Mouse (Mus musculus): ENCODE measurements at regions not wholly inside any gene's neighbourhood (a gene's known extent, or its start where the extent isn't known, plus 50 kb on each side); places are given as distances from the start of the nearest gene placed in this dataset.

DNA sequence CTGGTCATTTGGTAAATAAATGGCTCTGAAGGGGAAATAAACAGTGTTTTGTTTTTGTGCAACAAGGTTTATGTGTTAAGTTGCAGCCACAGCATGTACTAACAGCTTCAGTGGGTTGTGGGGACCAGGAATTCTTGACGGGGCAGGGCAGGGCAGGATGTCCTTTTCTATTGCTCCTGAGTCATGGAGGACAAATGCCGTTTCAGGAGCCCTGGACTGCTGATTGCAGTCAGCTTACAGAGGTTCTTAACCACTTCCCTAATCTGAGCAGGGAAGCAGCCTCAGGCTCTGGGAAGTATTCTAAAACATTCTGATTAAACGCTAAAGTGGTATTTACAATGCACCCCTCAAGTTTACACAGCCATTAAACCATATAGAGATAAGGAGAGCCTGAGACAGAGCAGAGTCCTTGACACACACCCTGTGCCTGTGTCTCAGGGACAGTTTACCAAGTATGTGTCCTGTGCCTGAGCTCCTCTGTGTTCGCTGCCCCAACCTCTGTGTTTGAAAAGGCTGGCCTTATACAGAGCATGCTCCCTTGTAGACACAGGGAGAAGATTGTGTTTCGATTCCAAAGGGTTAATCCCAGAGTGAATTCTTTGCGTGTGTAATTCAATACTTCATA is 1326.0 kb upstream of the Zeb2 start:
- peak; percentile 64 for DNase-seq
- no peaks in the 10 kb centered on the region for H3K36me3 ChIP-seq (ENCODE audit: control insufficient read depth, insufficient read depth, low read length)
- TF ChIP-seq POLR2A (IDR thresholded peaks at IDR 0.05; ENCODE audit: low read depth, low read length) = no peak
- TF ChIP-seq CTCF (conservative IDR thresholded peaks at IDR 0.05; ENCODE audit: insufficient read depth, insufficient read length, low read depth, low read length) = no peak
- H3K27ac ChIP-seq (ENCODE audit: insufficient read depth, low read depth, low read length) = peak overlapping the region; percentile 87
- H3K4me3 ChIP-seq (ENCODE audit: insufficient read depth, low read depth, low read length) = 0 out of 2 replicates have a peak overlapping the region, but pooled peaks have one; percentile 0
- no peaks in the 10 kb centered on the region for H3K27me3 ChIP-seq (replicated peaks; ENCODE audit: control insufficient read depth, insufficient read depth, low read length)
- WGBS = 26% methylated on average over 6 of the region's 6 CpGs
- H3K4me1 ChIP-seq (ENCODE audit: control insufficient read depth, insufficient read depth, low read length) = peaks cover 3% of the 10 kb centered on the region

- Histone ChIP-seq H3K27me3 (replicated peaks; ENCODE audit: control insufficient read depth, insufficient read depth, low read length) (no peaks in the 10 kb centered on the region), H3K4me1 (ENCODE audit: control insufficient read depth, insufficient read depth, low read length) (peaks cover 3% of the 10 kb centered on the region), H3K27ac (ENCODE audit: insufficient read depth, low read depth, low read length) (peak overlapping the region; percentile 94), H3K36me3 (ENCODE audit: control insufficient read depth, insufficient read depth, low read length) (no peaks in the 10 kb centered on the region), H3K4me3 (ENCODE audit: insufficient read depth, low read depth, low read length) (peak overlapping the region; percentile 22; the same call in 1 of the 2 replicates)
- TF ChIP-seq POLR2A (IDR thresholded peaks at IDR 0.05; ENCODE audit: low read depth, low read length) = no peak
- TF ChIP-seq CTCF (conservative IDR thresholded peaks at IDR 0.05; ENCODE audit: insufficient read depth, insufficient read length, low read depth, low read length) = no peak
- peak; percentile 33 for DNase-seq
- 51% methylated on average over 6 of the region's 6 CpGs for WGBS
These were observed 1325.4 kb upstream of the Zeb2 start for GRCm38 (mm10) chr2:46442576-46442975.

DNA sequence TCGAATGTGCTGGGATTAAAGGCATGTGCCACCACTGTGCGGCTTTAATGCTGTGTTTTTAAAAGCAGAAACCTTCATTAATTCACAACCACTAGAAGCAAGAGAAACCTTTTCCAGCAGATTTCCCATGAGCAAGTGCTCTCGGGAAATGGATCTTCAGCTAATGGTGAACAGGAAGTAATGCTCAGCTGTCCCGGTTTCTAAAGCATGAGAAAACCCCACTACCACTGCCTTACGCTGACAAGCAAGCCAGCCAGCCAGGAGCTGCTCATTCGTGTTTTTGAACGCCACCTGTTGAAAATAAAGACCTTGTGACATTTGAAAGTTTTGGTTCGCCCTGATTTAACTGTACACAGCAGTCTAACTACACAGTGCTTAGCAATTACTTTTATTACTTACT is 1324.7 kb upstream of the Zeb2 start:
- peak; percentile 14 for DNase-seq
- Histone ChIP-seq H3K36me3 (ENCODE audit: control insufficient read depth, insufficient read depth, low read length) (no peaks in the 10 kb centered on the region), H3K27ac (ENCODE audit: insufficient read depth, low read depth, low read length) (peak overlapping the region; percentile 54), H3K4me1 (ENCODE audit: control insufficient read depth, insufficient read depth, low read length) (peaks cover 3% of the 10 kb centered on the region), H3K4me3 (ENCODE audit: insufficient read depth, low read depth, low read length) (no peak overlapping the region), H3K27me3 (replicated peaks; ENCODE audit: control insufficient read depth, insufficient read depth, low read length) (no peaks in the 10 kb centered on the region)
- TF ChIP-seq POLR2A (IDR thresholded peaks at IDR 0.05; ENCODE audit: low read depth, low read length) = no peak
- no peak for TF ChIP-seq CTCF (conservative IDR thresholded peaks at IDR 0.05; ENCODE audit: insufficient read depth, insufficient read length, low read depth, low read length)
- WGBS = 76% methylated on average over 8 of the region's 8 CpGs

GRCm38 (mm10) chr2:46441348-46441747 is 1324.2 kb upstream of the Zeb2 start:
- TF ChIP-seq POLR2A (IDR thresholded peaks at IDR 0.05; ENCODE audit: low read depth, low read length) (no peak), CTCF (conservative IDR thresholded peaks at IDR 0.05; ENCODE audit: insufficient read depth, insufficient read length, low read depth, low read length) (no peak)
- WGBS = 79% methylated on average over 5 of the region's 5 CpGs
- Histone ChIP-seq H3K4me1 (ENCODE audit: control insufficient read depth, insufficient read depth, low read length) (peaks cover 3% of the 10 kb centered on the region), H3K27ac (ENCODE audit: insufficient read depth, low read depth, low read length) (no peak overlapping the region), H3K36me3 (ENCODE audit: control insufficient read depth, insufficient read depth, low read length) (no peaks in the 10 kb centered on the region), H3K4me3 (ENCODE audit: insufficient read depth, low read depth, low read length) (no peak overlapping the region), H3K27me3 (replicated peaks; ENCODE audit: control insufficient read depth, insufficient read depth, low read length) (no peaks in the 10 kb centered on the region)
- peak; percentile 12 for DNase-seq

GRCm38 (mm10) chr2:46440038-46440437 is 1322.8 kb upstream of the Zeb2 start:
- Histone ChIP-seq H3K27me3 (replicated peaks; ENCODE audit: control insufficient read depth, insufficient read depth, low read length) (no peaks in the 10 kb centered on the region), H3K4me1 (ENCODE audit: control insufficient read depth, insufficient read depth, low read length) (peaks cover 3% of the 10 kb centered on the region), H3K27ac (ENCODE audit: insufficient read depth, low read depth, low read length) (no peak overlapping the region), H3K4me3 (ENCODE audit: insufficient read depth, low read depth, low read length) (no peak overlapping the region), H3K36me3 (ENCODE audit: control insufficient read depth, insufficient read depth, low read length) (no peaks in the 10 kb centered on the region)
- DNase-seq = no peak
- 83% methylated on average over 2 of the region's 2 CpGs for WGBS
- TF ChIP-seq POLR2A (IDR thresholded peaks at IDR 0.05; ENCODE audit: low read depth, low read length) = no peak
- no peak for TF ChIP-seq CTCF (conservative IDR thresholded peaks at IDR 0.05; ENCODE audit: insufficient read depth, insufficient read length, low read depth, low read length)

GRCm38 (mm10) chr2:46418281-46418680 is 1301.1 kb upstream of the Zeb2 start:
- DNase-seq = no peak
- Histone ChIP-seq H3K27me3 (replicated peaks; ENCODE audit: control insufficient read depth, insufficient read depth, low read length) (no peaks in the 10 kb centered on the region), H3K4me1 (ENCODE audit: control insufficient read depth, insufficient read depth, low read length) (no peaks in the 10 kb centered on the region), H3K4me3 (ENCODE audit: insufficient read depth, low read depth, low read length) (no peak overlapping the region), H3K36me3 (ENCODE audit: control insufficient read depth, insufficient read depth, low read length) (no peaks in the 10 kb centered on the region), H3K27ac (ENCODE audit: insufficient read depth, low read depth, low read length) (no peak overlapping the region)
- TF ChIP-seq POLR2A (IDR thresholded peaks at IDR 0.05; ENCODE audit: low read depth, low read length) (no peak), CTCF (conservative IDR thresholded peaks at IDR 0.05; ENCODE audit: insufficient read depth, insufficient read length, low read depth, low read length) (no peak)
- WGBS = 92% methylated on average over 1 of the region's 1 CpGs

- Histone ChIP-seq H3K27ac (ENCODE audit: insufficient read depth, low read depth, low read length) (no peak overlapping the region), H3K27me3 (replicated peaks; ENCODE audit: control insufficient read depth, insufficient read depth, low read length) (no peaks in the 10 kb centered on the region), H3K36me3 (ENCODE audit: control insufficient read depth, insufficient read depth, low read length) (no peaks in the 10 kb centered on the region), H3K4me1 (ENCODE audit: control insufficient read depth, insufficient read depth, low read length) (no peaks in the 10 kb centered on the region), H3K4me3 (ENCODE audit: insufficient read depth, low read depth, low read length) (no peak overlapping the region)
- no peak for TF ChIP-seq CTCF (conservative IDR thresholded peaks at IDR 0.05; ENCODE audit: insufficient read depth, insufficient read length, low read depth, low read length)
- no peak for TF ChIP-seq POLR2A (IDR thresholded peaks at IDR 0.05; ENCODE audit: low read depth, low read length)
- 74% methylated on average over 1 of the region's 1 CpGs for WGBS
- no peak for DNase-seq
These were observed 1285.3 kb upstream of the Zeb2 start for GRCm38 (mm10) chr2:46402373-46403114.

Data from kidney, adult 2 months (tissue).